Mouse (Mus musculus): Measurements from ENCODE around the gene Setd1a.

The Setd1a gene

GRCm38 (mm10) chr7:127800435-127801009 lies 24.1 kb downstream of the Setd1a start, which contains the start of gene Hsd3b7:
Hsd3b7 (plus strand) TSS chr7:127800604.
- peak; percentile 93 to 96 for DNase-seq

- peak; percentile 17 to 39 for DNase-seq
Measured at GRCm38 (mm10) chr7:127801010-127801621, 24.6 kb downstream of the Setd1a start.

- no peak for DNase-seq
Measured at GRCm38 (mm10) chr7:127802313-127802712, 25.8 kb downstream of the Setd1a start.

GRCm38 (mm10) chr7:127808821-127809220 lies 32.4 kb downstream of the Setd1a start:
- no peak for DNase-seq

GRCm38 (mm10) chr7:127809846-127810245 lies 33.4 kb downstream of the Setd1a start:
- DNase-seq, result no peak

- DNase-seq, result no peak
Measured at GRCm38 (mm10) chr7:127810650-127811049, 34.2 kb downstream of the Setd1a start.

- no peak for DNase-seq
Measured at GRCm38 (mm10) chr7:127811240-127811639, 34.8 kb downstream of the Setd1a start.

GRCm38 (mm10) chr7:127812292-127812691 lies 35.8 kb downstream of the Setd1a start:
- no peak for DNase-seq

- no peak for DNase-seq
Measured at GRCm38 (mm10) chr7:127813821-127814220, 37.4 kb downstream of the Setd1a start.

- DNase-seq, result peak in 1 of 2 experiments; percentile 61
Measured at GRCm38 (mm10) chr7:127814241-127814921, 37.9 kb downstream of the Setd1a start.

GRCm38 (mm10) chr7:127815116-127815665 lies 38.7 kb downstream of the Setd1a start:
- no peak for DNase-seq

- DNase-seq, result peak; percentile 66 to 76
Measured at GRCm38 (mm10) chr7:127815954-127816821, 39.7 kb downstream of the Setd1a start.

GRCm38 (mm10) chr7:127817053-127817452 lies 40.6 kb downstream of the Setd1a start:
- DNase-seq, result no peak

- no peak for DNase-seq
Measured at GRCm38 (mm10) chr7:127817776-127818175, 41.3 kb downstream of the Setd1a start.

GRCm38 (mm10) chr7:127820836-127821509 lies 44.5 kb downstream of the Setd1a start:
- no peak for DNase-seq

- no peak for DNase-seq
Measured at GRCm38 (mm10) chr7:127822494-127822893, 46.0 kb downstream of the Setd1a start.

GRCm38 (mm10) chr7:127823236-127824171 lies 47.0 kb downstream of the Setd1a start:
- DNase-seq, result no peak

- DNase-seq, result no peak
Measured at GRCm38 (mm10) chr7:127824176-127824871, 47.9 kb downstream of the Setd1a start, which contains the start of the genes Stx4a and Stx1b. Stx4a (plus strand) TSS chr7:127824294. Stx1b (minus strand) TSS chr7:127824549.

- DNase-seq, result no peak
Measured at GRCm38 (mm10) chr7:127835550-127835949, 59.1 kb downstream of the Setd1a start.

- no peak for DNase-seq
Measured at GRCm38 (mm10) chr7:127837473-127837872, 61.0 kb downstream of the Setd1a start.

Data from lung, postnatal 4 days (tissue).